Mouse (Mus musculus) brain, embryonic 14.5 days (tissue): Measurements from ENCODE around the gene Col4a1. TPM values are rescaled to one million over a fixed set of nuclear protein-coding genes. Genes with fewer than 3 reads are reported as not detected.

Experiments used
- DNase-seq: peaks from one replicate; pipeline ENCODE4 v3.0.0-alpha.2; 2011; ENCODE audit warnings: low read depth
- CTCF ChIP-seq: fragments of 200-500 bp; IDR thresholded peaks from 2 replicates; pipeline ENCODE4 v1.5.1; 2012; ENCODE audit warnings: inconsistent platforms, mild to moderate bottlenecking, moderate library complexity, borderline replicate concordance; ENCODE audit not compliant: insufficient read depth, insufficient read length; ENCODE audit errors: extremely low read depth
- polyA plus RNA-seq: library from polyadenylated mRNA; depleted of rRNA; stranded (reverse); fragments of >200 nt; gene quantifications from 2 replicates; pipeline ENCODE4 v1.2.3, GENCODE M21; 2012; rRNA removed

Gene Col4a1
- polyA plus RNA-seq, 1 experiment: 191 TPM

DNA sequence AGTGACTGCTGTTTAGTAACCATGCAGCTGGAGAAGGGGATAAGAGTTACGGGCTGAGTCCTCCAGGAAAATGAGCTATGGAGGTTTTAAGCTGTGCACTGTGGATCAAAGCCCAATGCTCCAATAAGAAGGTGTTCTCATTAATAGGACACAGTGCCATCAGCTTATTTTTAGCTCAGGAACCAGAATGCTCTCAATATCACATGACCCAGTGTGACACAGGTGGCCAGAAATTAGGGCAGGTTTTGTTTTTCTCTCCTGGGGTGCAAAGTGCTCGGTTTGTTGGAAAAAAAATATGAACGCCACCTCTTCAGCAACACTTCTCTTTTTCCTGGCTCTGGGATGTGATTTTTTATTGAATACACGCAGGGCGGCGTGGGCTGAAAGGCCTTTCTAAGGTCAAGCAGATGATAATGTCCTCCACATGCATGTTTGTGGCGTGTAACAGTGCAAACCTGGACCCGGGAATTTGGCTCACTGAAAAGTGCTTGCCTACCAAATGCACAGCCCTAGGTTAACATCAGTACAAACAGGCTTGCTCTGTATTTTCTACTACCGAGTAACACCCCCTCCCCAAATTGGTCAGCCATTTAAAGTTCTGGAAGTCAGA is 163.3 kb downstream of the Col4a1 start:
- no peak for DNase-seq

DNA sequence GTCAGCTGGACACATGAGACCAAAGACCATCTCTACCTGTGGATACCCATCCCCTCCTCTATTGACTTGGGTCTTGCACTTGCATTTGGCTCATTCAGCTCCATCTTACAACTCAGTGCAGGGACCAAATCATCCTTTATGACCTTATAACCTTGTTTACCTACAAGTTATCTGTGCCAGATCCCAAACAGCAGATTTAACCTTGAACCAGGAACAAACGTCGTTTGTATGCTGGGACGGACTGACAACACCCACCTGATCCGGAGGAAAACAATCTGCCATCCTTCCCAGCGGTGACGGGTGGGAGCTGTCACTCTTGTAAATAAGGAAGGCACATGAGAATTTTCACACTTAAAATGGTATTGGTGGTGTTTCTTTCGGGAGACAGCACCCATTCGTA is 163.8 kb downstream of the Col4a1 start:
- no peak for TF ChIP-seq CTCF
- no peak for DNase-seq

More for the DNA sequence above, 163.3 kb downstream of the Col4a1 start:
- TF ChIP-seq CTCF: no peak

Other genes starting within 250 kb of the Col4a1 start
- gene Col4a2, start within 50 bp of the Col4a1 start, polyA plus RNA-seq: 38.2 and 77.1 TPM in 2 replicates
- gene Rab20, start 165.9 kb upstream of the Col4a1 start, polyA plus RNA-seq: 0.55 and 0.85 TPM in 2 replicates
- gene Naxd, start 184.7 kb upstream of the Col4a1 start, polyA plus RNA-seq: 126 and 165 TPM in 2 replicates
- gene Cars2, start 238.0 kb upstream of the Col4a1 start, polyA plus RNA-seq: 44.1 and 54.9 TPM in 2 replicates
- 57.3 and 69.9 TPM in 2 replicates for gene Ing1, start 242.7 kb upstream of the Col4a1 start, polyA plus RNA-seq